Mouse (Mus musculus) hindbrain, embryonic 10.5 days (tissue): Measurements from ENCODE around the gene Gpcpd1. TPM values are rescaled to one million over a fixed set of nuclear protein-coding genes. Genes with fewer than 3 reads are reported as not detected.

ENCODE experiments used
- DNase-seq: peaks from one replicate; pipeline ENCODE4 v3.0.0-alpha.2; 2017; ENCODE audit warnings: low spot score
- H3K27ac ChIP-seq: fragments of 300-500 bp; sonication (generic); 2 replicates; pipeline ENCODE4 v1.5.1; 2016; ENCODE audit warnings: mild to moderate bottlenecking, moderate library complexity
- H3K27me3 ChIP-seq: fragments of 300-500 bp; sonication (generic); 2 replicates; pipeline ENCODE4 v1.6.1; 2016; ENCODE audit warnings: mild to moderate bottlenecking; ENCODE audit not compliant: poor library complexity, insufficient read depth, severe bottlenecking
- H3K36me3 ChIP-seq: fragments of 300-500 bp; sonication (generic); 2 replicates; pipeline ENCODE4 v1.6.1; 2016; ENCODE audit warnings: mild to moderate bottlenecking, moderate library complexity
- H3K4me1 ChIP-seq: fragments of 300-500 bp; sonication (generic); replicated peaks from 2 replicates; pipeline ENCODE4 v1.6.1; 2016; ENCODE audit warnings: mild to moderate bottlenecking
- H3K4me3 ChIP-seq: fragments of 300-500 bp; sonication (generic); 2 replicates; pipeline ENCODE4 v1.5.1; 2016; ENCODE audit warnings: mild to moderate bottlenecking, moderate library complexity
- H3K9me3 ChIP-seq: fragments of 300-500 bp; sonication (generic); 2 replicates; pipeline ENCODE4 v1.6.1; 2016; ENCODE audit warnings: mild to moderate bottlenecking, moderate library complexity
- WGBS: fragments of 180-500 bp; shearing (Covaris S2); methylation state at CpG from one replicate; pipeline ENCODE4 v1.1.7; 2016; 5-methylcytosine and 5-hydroxymethylcytosine counted together
- polyA plus RNA-seq: library from polyadenylated mRNA; unstranded; fragments of >200 nt; fragmentation: Nextera tagmentation; extraction: Ambion mirVana; gene quantifications from 2 replicates; pipeline ENCODE4 v1.2.1, GENCODE M21; 2016

Gene Gpcpd1
- 33.1 and 36.4 TPM in 2 replicates for polyA plus RNA-seq

- H3K9me3 ChIP-seq: no peaks in the 10 kb centered on the region
- H3K4me1 ChIP-seq: no peaks in the 10 kb centered on the region
- H3K27ac ChIP-seq: no peak within 1 kb of the TSS
- no peak for DNase-seq
- no peak within 1 kb of the TSS for H3K4me3 ChIP-seq
- H3K27me3 ChIP-seq: no peaks in the 10 kb centered on the region
- H3K36me3 ChIP-seq: no peaks in the 10 kb centered on the region
- 89% methylated on average over 7 of the region's 7 CpGs for WGBS
Observed at GRCm38 (mm10) chr2:132587240-132587779, at the start of gene Gpcpd1. Gene Gpcpd1 (minus strand): TSS chr2:132587729.

- no peaks in the 10 kb centered on the region for H3K27me3 ChIP-seq
- no peak overlapping the region for H3K27ac ChIP-seq
- H3K9me3 ChIP-seq: no peaks in the 10 kb centered on the region
- WGBS: 80% methylated on average over 1 of the region's 1 CpGs
- no peaks in the 10 kb centered on the region for H3K4me1 ChIP-seq
- no peak overlapping the region for H3K4me3 ChIP-seq
- no peak for DNase-seq
- no peaks in the 10 kb centered on the region for H3K36me3 ChIP-seq
Observed at GRCm38 (mm10) chr2:132636534-132636933, 49.0 kb upstream of the Gpcpd1 start.

- Histone ChIP-seq H3K27me3 (no peaks in the 10 kb centered on the region), H3K9me3 (no peaks in the 10 kb centered on the region), H3K36me3 (no peaks in the 10 kb centered on the region), H3K27ac (no peak overlapping the region), H3K4me3 (no peak overlapping the region), H3K4me1 (no peaks in the 10 kb centered on the region)
- WGBS: 90% methylated on average over 2 of the region's 2 CpGs
- DNase-seq: no peak
Observed at GRCm38 (mm10) chr2:132628626-132629025, 41.1 kb upstream of the Gpcpd1 start.

- no peak overlapping the region for H3K27ac ChIP-seq
- no peak for DNase-seq
- WGBS: 86% methylated on average over 1 of the region's 1 CpGs
- no peak overlapping the region for H3K4me3 ChIP-seq
- H3K9me3 ChIP-seq: no peaks in the 10 kb centered on the region
- H3K27me3 ChIP-seq: no peaks in the 10 kb centered on the region
- no peaks in the 10 kb centered on the region for H3K36me3 ChIP-seq
- H3K4me1 ChIP-seq: no peaks in the 10 kb centered on the region
Observed at GRCm38 (mm10) chr2:132623092-132623491, 35.6 kb upstream of the Gpcpd1 start.

- Histone ChIP-seq H3K9me3 (no peaks in the 10 kb centered on the region), H3K27ac (no peak overlapping the region), H3K4me3 (no peak overlapping the region), H3K4me1 (no peaks in the 10 kb centered on the region), H3K27me3 (no peaks in the 10 kb centered on the region), H3K36me3 (no peaks in the 10 kb centered on the region)
- 64% methylated on average over 3 of the region's 3 CpGs for WGBS
- DNase-seq: no peak
Observed at GRCm38 (mm10) chr2:132617693-132618092, 30.2 kb upstream of the Gpcpd1 start.

GRCm38 (mm10) chr2:132613581-132614188, 26.2 kb upstream of the Gpcpd1 start:
- no peak for DNase-seq
- Histone ChIP-seq H3K36me3 (no peaks in the 10 kb centered on the region), H3K4me3 (no peak overlapping the region), H3K9me3 (peaks cover 2% of the 10 kb centered on the region; the same call in 1 of the 2 replicates), H3K4me1 (no peaks in the 10 kb centered on the region), H3K27me3 (no peaks in the 10 kb centered on the region), H3K27ac (no peak overlapping the region)
- 85% methylated on average over 5 of the region's 5 CpGs for WGBS

- Histone ChIP-seq H3K27me3 (no peaks in the 10 kb centered on the region), H3K27ac (no peak overlapping the region), H3K4me1 (0 out of 2 replicates have a peak, but pooled peaks cover 3% of the 10 kb centered on the region), H3K4me3 (no peak overlapping the region), H3K36me3 (no peaks in the 10 kb centered on the region), H3K9me3 (peaks cover 2% of the 10 kb centered on the region; the same call in 1 of the 2 replicates)
- DNase-seq: no peak
- 85% methylated on average over 4 of the region's 4 CpGs for WGBS
Observed at GRCm38 (mm10) chr2:132611551-132612233, 24.2 kb upstream of the Gpcpd1 start.

GRCm38 (mm10) chr2:132607141-132608093, 19.9 kb upstream of the Gpcpd1 start:
- Histone ChIP-seq H3K4me3 (no peak overlapping the region), H3K27ac (no peak overlapping the region; the same call in 1 of the 2 replicates), H3K36me3 (no peaks in the 10 kb centered on the region), H3K4me1 (0 out of 2 replicates have a peak, but pooled peaks cover 3% of the 10 kb centered on the region), H3K27me3 (no peaks in the 10 kb centered on the region), H3K9me3 (peaks cover 2% of the 10 kb centered on the region; the same call in 1 of the 2 replicates)
- WGBS: 57% methylated on average over 10 of the region's 10 CpGs
- DNase-seq: no peak

- Histone ChIP-seq H3K9me3 (peaks cover 2% of the 10 kb centered on the region; the same call in 1 of the 2 replicates), H3K27ac (no peak overlapping the region), H3K4me3 (no peak overlapping the region), H3K4me1 (0 out of 2 replicates have a peak, but pooled peaks cover 3% of the 10 kb centered on the region), H3K27me3 (no peaks in the 10 kb centered on the region), H3K36me3 (no peaks in the 10 kb centered on the region)
- no peak for DNase-seq
- 81% methylated on average over 5 of the region's 5 CpGs for WGBS
Observed at GRCm38 (mm10) chr2:132605795-132606563, 18.4 kb upstream of the Gpcpd1 start.

- H3K27me3 ChIP-seq: no peaks in the 10 kb centered on the region
- 86% methylated on average over 4 of the region's 4 CpGs for WGBS
- no peak for DNase-seq
- H3K4me3 ChIP-seq: no peak overlapping the region
- no peaks in the 10 kb centered on the region for H3K9me3 ChIP-seq
- 0 out of 2 replicates have a peak, but pooled peaks cover 3% of the 10 kb centered on the region for H3K4me1 ChIP-seq
- H3K36me3 ChIP-seq: no peaks in the 10 kb centered on the region
- no peak overlapping the region for H3K27ac ChIP-seq
Observed at GRCm38 (mm10) chr2:132604922-132605321, 17.4 kb upstream of the Gpcpd1 start.

GRCm38 (mm10) chr2:132603706-132604105, 16.2 kb upstream of the Gpcpd1 start:
- Histone ChIP-seq H3K36me3 (no peaks in the 10 kb centered on the region), H3K4me3 (no peak overlapping the region), H3K9me3 (no peaks in the 10 kb centered on the region), H3K4me1 (0 out of 2 replicates have a peak, but pooled peaks cover 3% of the 10 kb centered on the region), H3K27me3 (no peaks in the 10 kb centered on the region), H3K27ac (no peak overlapping the region)
- 80% methylated on average over 2 of the region's 2 CpGs for WGBS
- no peak for DNase-seq

- Histone ChIP-seq H3K27ac (no peak overlapping the region), H3K9me3 (no peaks in the 10 kb centered on the region), H3K27me3 (no peaks in the 10 kb centered on the region), H3K36me3 (no peaks in the 10 kb centered on the region), H3K4me3 (no peak overlapping the region), H3K4me1 (no peaks in the 10 kb centered on the region)
- no peak for DNase-seq
Observed at GRCm38 (mm10) chr2:132601777-132602176, 14.2 kb upstream of the Gpcpd1 start.
